In the genomic region with DNA sequence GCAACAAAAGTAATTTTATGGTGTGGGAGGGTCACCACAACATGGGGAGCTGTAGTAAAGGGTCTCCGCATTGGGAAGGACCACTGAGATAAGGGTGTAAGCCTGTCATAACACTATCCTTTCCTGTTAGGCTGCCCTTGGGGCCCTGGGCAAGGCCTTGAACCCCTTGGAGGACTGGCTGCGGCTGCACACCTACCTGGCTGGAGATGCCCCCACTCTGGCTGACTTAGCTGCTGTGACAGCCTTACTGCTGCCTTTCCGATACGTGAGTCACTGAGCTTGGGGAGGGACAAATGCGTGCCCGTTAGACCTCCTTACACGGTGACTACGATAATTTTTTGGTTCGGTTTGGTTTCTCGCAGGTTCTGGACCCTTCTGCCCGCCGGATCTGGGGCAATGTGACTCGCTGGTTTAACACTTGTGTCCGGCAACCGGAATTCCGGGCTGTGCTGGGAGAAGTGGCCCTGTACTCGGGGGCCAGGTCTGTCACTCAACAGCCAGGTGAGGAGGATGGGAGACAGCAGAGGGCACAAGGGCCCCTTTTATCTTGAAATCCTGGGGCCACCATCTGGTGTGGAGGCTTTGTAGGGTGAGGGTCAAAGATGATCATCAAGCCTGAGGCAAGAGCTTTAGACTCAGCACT, we compare ENCODE assay signal across 22 mouse cellular contexts. TPM values are rescaled to one million over a fixed set of nuclear protein-coding genes. Genes with fewer than 3 reads are reported as not detected.
DNase-seq lines count a peak whose midpoint lies in the region; ATAC-seq and TF ChIP-seq lines count a peak whose summit lies in the region.
"Had no signal": no experiment of that assay in that cellular context is flagged by ENCODE, and none has a peak within 500 bp of the region (broad histone marks: within the 10 kb centered on the region; RNA-seq: fewer than 3 reads in every experiment).

No protein-coding gene starts in this region.

- peaks cover 59% of the 10 kb centered on the region for H3K79me2 ChIP-seq in myocyte (ENCODE audit: control insufficient read depth, insufficient read depth)

- H3K9ac ChIP-seq in lung, embryonic 14.5 days = 0 out of 2 replicates have a peak overlapping the region, but pooled peaks have one; percentile 16
- H3K9ac ChIP-seq in intestine, postnatal 0 days (ENCODE audit: low read depth, low read length) = no peak overlapping the region
- H3K9ac ChIP-seq: neural tube, embryonic 12.5 days had no signal

- intact Hi-C loops in gastrocnemius, adult 2 months (cut with DNase I) = no loop called here
- intact Hi-C loops in gastrocnemius, postnatal 36 days (cut with DNase I) = no loop called here

- DNase-seq in gastrocnemius, adult 2 months = peak; percentile 15
- no peak for DNase-seq in gastrocnemius, postnatal 36 days
- DNase-seq in lung, embryonic 14.5 days = no peak
- DNase-seq in lung, adult 2 months = no peak
- no peak for DNase-seq in urinary bladder, postnatal 14 days (ENCODE audit: low spot score)
- DNase-seq in thymus, postnatal 14 days = no peak
- DNase-seq: adrenal gland, postnatal 36 days; heart, postnatal 4 days; kidney, adult 18-20 months; kidney, postnatal 14 days; lung, postnatal 36 days; thymus, postnatal 36 days had no signal

- TF ChIP-seq POLR2A in lung, adult 2 months (IDR thresholded peaks at IDR 0.05; ENCODE audit: borderline replicate concordance, extremely low read depth, low read depth, low read length) = no peak
- TF ChIP-seq POLR2A in myocyte (IDR thresholded peaks at IDR 0.05; ENCODE audit: insufficient read length, low read depth) = no peak

- peaks cover 16% of the 10 kb centered on the region for H3K4me1 ChIP-seq in lung, embryonic 14.5 days (ENCODE audit: insufficient read depth)
- H3K4me1 ChIP-seq in lung, adult 2 months (ENCODE audit: control insufficient read depth, insufficient read depth, low read length) = peaks cover 8% of the 10 kb centered on the region
- peaks cover 1% of the 10 kb centered on the region; the same call in 1 of the 2 replicates for H3K4me1 ChIP-seq in intestine, postnatal 0 days (replicated peaks; ENCODE audit: control insufficient read depth, insufficient read depth, low read length)

- H3K27ac ChIP-seq in gastrocnemius, adult 2 months = no peak overlapping the region
- no peak overlapping the region for H3K27ac ChIP-seq in lung, embryonic 14.5 days (ENCODE audit: low read depth)
- peak overlapping the region; percentile 80 for H3K27ac ChIP-seq in intestine, postnatal 0 days (ENCODE audit: low read depth, low read length)
- H3K27ac ChIP-seq: forebrain, embryonic 13.5 days; neural tube, embryonic 12.5 days had no signal

- no peak for ATAC-seq in lung, embryonic 14.5 days (ENCODE audit: insufficient read depth)
- ATAC-seq in intestine, postnatal 0 days = peak; percentile 37; the same call in 1 of the 2 replicates
- ATAC-seq: CD4-positive, CD25-positive, alpha-beta regulatory T cell, adult 4 months; forebrain, embryonic 13.5 days; hindbrain, embryonic 16.5 days had no signal

- TF ChIP-seq CTCF in gastrocnemius, adult 2 months (IDR thresholded peaks at IDR 0.05) = no peak
- no peak for TF ChIP-seq CTCF in lung, embryonic 14.5 days (IDR thresholded peaks at IDR 0.05; ENCODE audit: low read depth)
- no peak for TF ChIP-seq CTCF in lung, adult 2 months (IDR thresholded peaks at IDR 0.05; ENCODE audit: insufficient read depth, low read length)
- no peak for TF ChIP-seq CTCF in intestine, postnatal 0 days (IDR thresholded peaks at IDR 0.05; ENCODE audit: low read depth)

- peaks cover 58% of the 10 kb centered on the region for H3K36me3 ChIP-seq in lung, embryonic 14.5 days (ENCODE audit: insufficient read depth)
- peaks cover 32% of the 10 kb centered on the region for H3K36me3 ChIP-seq in intestine, postnatal 0 days (ENCODE audit: control insufficient read depth, insufficient read depth)
- peaks cover 37% of the 10 kb centered on the region for H3K36me3 ChIP-seq in myocyte (ENCODE audit: control insufficient read depth, insufficient read depth)

- WGBS in lung, embryonic 14.5 days = 94% methylated on average over 17 of the region's 17 CpGs
- WGBS in lung, adult 2 months = 95% methylated on average over 17 of the region's 17 CpGs
- 76% methylated on average over 17 of the region's 17 CpGs for WGBS in intestine, postnatal 0 days

- H3K4me2 ChIP-seq in lung, embryonic 14.5 days = no peak overlapping the region; the same call in 1 of the 2 replicates
- H3K4me2 ChIP-seq in intestine, postnatal 0 days (replicated peaks; ENCODE audit: low read depth) = peak overlapping the region; percentile 48
- no peak overlapping the region for H3K4me2 ChIP-seq in myocyte (ENCODE audit: low read depth)

- H3ac ChIP-seq in myocyte (ENCODE audit: control insufficient read depth, insufficient read length) = no peak overlapping the region

- no peaks in the 10 kb centered on the region for H3K9me3 ChIP-seq in lung, embryonic 14.5 days (ENCODE audit: low read depth, low read length)
- H3K9me3 ChIP-seq in intestine, postnatal 0 days (ENCODE audit: control insufficient read depth) = no peaks in the 10 kb centered on the region
- H3K9me3 ChIP-seq: forebrain, embryonic 13.5 days; neural tube, embryonic 12.5 days had no signal

- H3K4me3 ChIP-seq in gastrocnemius, adult 2 months = no peak overlapping the region
- H3K4me3 ChIP-seq in lung, embryonic 14.5 days (ENCODE audit: low read depth, low read length) = no peak overlapping the region
- no peak overlapping the region for H3K4me3 ChIP-seq in lung, adult 2 months (replicated peaks; ENCODE audit: extremely low read depth, low read depth, low read length)
- no peak overlapping the region for H3K4me3 ChIP-seq in intestine, postnatal 0 days (ENCODE audit: low read depth, low read length)
- H3K4me3 ChIP-seq in myocyte = peak overlapping the region; percentile 98
- H3K4me3 ChIP-seq: neural tube, embryonic 12.5 days had no signal

- H3K27me3 ChIP-seq in lung, embryonic 14.5 days (ENCODE audit: insufficient read depth, low read length) = no peaks in the 10 kb centered on the region
- no peaks in the 10 kb centered on the region for H3K27me3 ChIP-seq in intestine, postnatal 0 days (replicated peaks; ENCODE audit: control insufficient read depth, insufficient read depth, low read length)
- H3K27me3 ChIP-seq in myocyte (ENCODE audit: control insufficient read depth, insufficient read depth, insufficient read length) = no peaks in the 10 kb centered on the region
- H3K27me3 ChIP-seq: forebrain, embryonic 13.5 days; neural tube, embryonic 12.5 days had no signal

TF ChIP-seq in myocyte, 11 proteins besides CTCF, POLR2A, EP300 and RAD21:
- no peak for TF ChIP-seq USF1 (IDR thresholded peaks at IDR 0.05; ENCODE audit: low read depth)
- no peak for TF ChIP-seq TCF3 (IDR thresholded peaks at IDR 0.05; ENCODE audit: insufficient read length, low read depth)
- no peak for TF ChIP-seq SRF (IDR thresholded peaks at IDR 0.05; ENCODE audit: control insufficient read depth, insufficient read length, low read depth)
TF ChIP-seq in myocyte: peak in this region for 0.

RNA-seq across cellular contexts. Expression of gene Vars, which starts 3.4 kb away (rescaled TPM):
- total RNA-seq in gastrocnemius, adult 2 months (2021) = 10 to 100 TPM; 31.0 to 35.2 TPM
- 10 to 100 TPM; 29.3 to 31.8 TPM for total RNA-seq in gastrocnemius, postnatal 36 days (2021)
- 135 and 161 TPM in 2 replicates for polyA plus RNA-seq in lung, embryonic 14.5 days (2014; fragmentation: Nextera tagmentation; extraction: Ambion mirVana)
- polyA plus RNA-seq in lung, adult 2 months (2012; rRNA removed) = 119 and 159 TPM in 2 replicates
- 74.0 and 84.2 TPM in 2 replicates for polyA plus RNA-seq in intestine, postnatal 0 days (2015; fragmentation: Nextera tagmentation; extraction: Ambion mirVana)
- polyA plus RNA-seq in myocyte (2012; fragmentation: generic; extraction: Trizol) = 208 TPM

RNA-seq across cellular contexts. Expression of gene Vwa7, which starts 12.2 kb away (rescaled TPM):
- 10 to 100 TPM in 1 of 2 experiments, 1 to 10 TPM in 1; 7.8 to 14.4 TPM for total RNA-seq in gastrocnemius, adult 2 months (2021)
- total RNA-seq in gastrocnemius, postnatal 36 days (2021) = 10 to 100 TPM; 11.3 to 12.8 TPM
- polyA plus RNA-seq in lung, embryonic 14.5 days (2014; fragmentation: Nextera tagmentation; extraction: Ambion mirVana) = 0.11 and 0.47 TPM in 2 replicates
- polyA plus RNA-seq in lung, adult 2 months (2012; rRNA removed) = 4.0 and 4.2 TPM in 2 replicates
- polyA plus RNA-seq in intestine, postnatal 0 days (2015; fragmentation: Nextera tagmentation; extraction: Ambion mirVana) = 0.12 and 0.20 TPM in 2 replicates
- polyA plus RNA-seq in myocyte (2012; fragmentation: generic; extraction: Trizol) = 0.05 TPM
- total RNA-seq: monocyte, adult 5-6 weeks had no signal

RNA-seq across cellular contexts. Expression of gene Lsm2, which starts 22.5 kb away (rescaled TPM):
- 10 to 100 TPM; 15.2 to 17.0 TPM for total RNA-seq in gastrocnemius, adult 2 months (2021)
- 10 to 100 TPM; 13.1 to 15.3 TPM for total RNA-seq in gastrocnemius, postnatal 36 days (2021)
- 241 and 265 TPM in 2 replicates for polyA plus RNA-seq in lung, embryonic 14.5 days (2014; fragmentation: Nextera tagmentation; extraction: Ambion mirVana)
- polyA plus RNA-seq in lung, adult 2 months (2012; rRNA removed) = 42.3 and 51.6 TPM in 2 replicates
- polyA plus RNA-seq in intestine, postnatal 0 days (2015; fragmentation: Nextera tagmentation; extraction: Ambion mirVana) = 70.6 and 76.6 TPM in 2 replicates
- 52.3 TPM for polyA plus RNA-seq in myocyte (2012; fragmentation: generic; extraction: Trizol)

RNA-seq across cellular contexts. Expression of gene Sapcd1, which starts 23.6 kb away (rescaled TPM):
- not detected for total RNA-seq in gastrocnemius, adult 2 months (2021)
- total RNA-seq in gastrocnemius, postnatal 36 days (2021) = not detected
- polyA plus RNA-seq in lung, embryonic 14.5 days (2014; fragmentation: Nextera tagmentation; extraction: Ambion mirVana) = 16.1 and 17.2 TPM in 2 replicates
- polyA plus RNA-seq in lung, adult 2 months (2012; rRNA removed) = 2.1 and 2.8 TPM in 2 replicates
- polyA plus RNA-seq in intestine, postnatal 0 days (2015; fragmentation: Nextera tagmentation; extraction: Ambion mirVana) = 3.2 and 4.6 TPM in 2 replicates
- 0.14 TPM for polyA plus RNA-seq in myocyte (2012; fragmentation: generic; extraction: Trizol)
- total RNA-seq: left cerebral cortex, adult 18-20 months; liver, adult 2 months; monocyte, adult 5-6 weeks had no signal

RNA-seq across cellular contexts. Expression of gene Hspa1l, which starts 31.7 kb away (rescaled TPM):
- 10 to 100 TPM; 14.9 to 31.2 TPM for total RNA-seq in gastrocnemius, adult 2 months (2021)
- total RNA-seq in gastrocnemius, postnatal 36 days (2021) = 10 to 100 TPM; 18.6 to 23.2 TPM
- polyA plus RNA-seq in lung, embryonic 14.5 days (2014; fragmentation: Nextera tagmentation; extraction: Ambion mirVana) = 0.83 and 1.1 TPM in 2 replicates
- polyA plus RNA-seq in lung, adult 2 months (2012; rRNA removed) = 0.81 and 1.3 TPM in 2 replicates
- polyA plus RNA-seq in intestine, postnatal 0 days (2015; fragmentation: Nextera tagmentation; extraction: Ambion mirVana) = 0.22 and 0.25 TPM in 2 replicates
- 1.3 TPM for polyA plus RNA-seq in myocyte (2012; fragmentation: generic; extraction: Trizol)
- total RNA-seq: megakaryocyte-erythroid progenitor cell, adult 5-6 weeks had no signal
- polyA plus RNA-seq: liver, adult 2 months had no signal
